In the genomic region with DNA sequence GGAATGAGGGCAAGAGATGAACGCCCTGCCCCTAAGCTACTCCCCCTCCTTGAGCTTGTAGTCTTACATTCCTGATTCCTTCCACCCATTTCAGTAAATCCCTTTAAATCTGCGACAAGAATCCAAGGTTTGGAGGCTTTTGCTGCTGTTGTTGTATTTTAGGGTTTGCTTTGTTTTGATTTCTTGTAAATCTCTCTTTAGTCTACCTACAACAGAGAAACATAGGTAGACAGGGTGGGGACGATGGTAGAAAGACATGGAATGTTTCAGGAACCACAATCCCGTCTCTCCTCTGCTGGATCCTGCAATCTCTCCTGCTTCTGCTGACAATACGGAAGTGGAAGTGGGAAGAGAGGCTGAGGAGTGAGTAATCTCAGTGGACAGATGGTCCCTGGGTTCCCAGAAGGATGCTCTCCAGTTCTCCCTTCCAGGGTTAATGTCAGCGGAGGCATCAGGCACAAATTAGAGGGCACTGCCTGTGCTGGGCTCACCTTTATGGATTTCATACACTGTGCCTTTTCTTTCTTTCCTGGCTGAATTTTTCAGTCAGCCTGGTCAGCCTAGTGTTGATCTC, we compare ENCODE assay signal across 8 mouse cellular contexts. TPM values are rescaled to one million over a fixed set of nuclear protein-coding genes. Genes with fewer than 3 reads are reported as not detected.
DNase-seq lines count a peak whose midpoint lies in the region; ATAC-seq and TF ChIP-seq lines count a peak whose summit lies in the region.

No protein-coding gene starts in this region.

- no peaks in the 10 kb centered on the region for H3K36me3 ChIP-seq in lung, embryonic 14.5 days (ENCODE audit: insufficient read depth)
- no peaks in the 10 kb centered on the region for H3K36me3 ChIP-seq in heart, embryonic 12.5 days

- H3K4me1 ChIP-seq in lung, embryonic 14.5 days (ENCODE audit: insufficient read depth) = 0 out of 2 replicates have a peak, but pooled peaks cover 6% of the 10 kb centered on the region
- peaks cover 7% of the 10 kb centered on the region; the same call in 1 of the 2 replicates for H3K4me1 ChIP-seq in heart, embryonic 12.5 days (replicated peaks)

- ATAC-seq in lung, embryonic 14.5 days (ENCODE audit: insufficient read depth) = no peak
- 0 out of 2 replicates have a peak, but pooled peaks have one; percentile 39 for ATAC-seq in heart, embryonic 12.5 days (ENCODE audit: insufficient number of reproducible peaks, low FRiP score)

- H3K9ac ChIP-seq in lung, embryonic 14.5 days = peak overlapping the region; percentile 68
- H3K9ac ChIP-seq in heart, embryonic 12.5 days = peak overlapping the region; percentile 49; the same call in 1 of the 2 replicates

- TF ChIP-seq CTCF in lung, embryonic 14.5 days (IDR thresholded peaks at IDR 0.05; ENCODE audit: low read depth) = no peak

- H3K27me3 ChIP-seq in lung, embryonic 14.5 days (ENCODE audit: insufficient read depth, low read length) = no peaks in the 10 kb centered on the region
- no peaks in the 10 kb centered on the region for H3K27me3 ChIP-seq in heart, embryonic 12.5 days (replicated peaks)

- WGBS in lung, embryonic 14.5 days = 21% methylated on average over 6 of the region's 6 CpGs
- 18% methylated on average over 6 of the region's 6 CpGs for WGBS in heart, embryonic 12.5 days

- no peaks in the 10 kb centered on the region for H3K9me3 ChIP-seq in lung, embryonic 14.5 days (ENCODE audit: low read depth, low read length)
- H3K9me3 ChIP-seq in heart, embryonic 12.5 days (replicated peaks) = no peaks in the 10 kb centered on the region

- peak; percentile 4 for DNase-seq in lung, embryonic 14.5 days
- no peak for DNase-seq in lung, postnatal 10 days
- peak; percentile 67 to 74 for DNase-seq in cerebellum, postnatal 25 days
- DNase-seq in left cerebral cortex, postnatal 14 days (ENCODE audit: low spot score in 2 of 2) = peak; percentile 25 to 26
- DNase-seq in neural tube, embryonic 10.5 days (ENCODE audit: extremely low spot score, low spot score) = peak; percentile 17
- no peak for DNase-seq in spleen, postnatal 10 days (ENCODE audit: low spot score in 2 of 2)
- no peak for DNase-seq in ovary, postnatal 14 days (ENCODE audit: low spot score)

- peak overlapping the region; percentile 64 for H3K4me2 ChIP-seq in lung, embryonic 14.5 days
- H3K4me2 ChIP-seq in heart, embryonic 12.5 days = peak overlapping the region; percentile 86

- intact Hi-C loops in left cerebral cortex, postnatal 14 days (cut with DNase I) = loop anchor here (5.0 kb wide), 1 partner anchor 85 kb away; no protein-coding TSS in a partner anchor

- peak overlapping the region; percentile 59 for H3K4me3 ChIP-seq in lung, embryonic 14.5 days (ENCODE audit: low read depth, low read length)
- H3K4me3 ChIP-seq in heart, embryonic 12.5 days = peak overlapping the region; percentile 56

- 0 out of 2 replicates have a peak overlapping the region, but pooled peaks have one; percentile 79 for H3K27ac ChIP-seq in lung, embryonic 14.5 days (ENCODE audit: low read depth)
- H3K27ac ChIP-seq in heart, embryonic 12.5 days (ENCODE audit: poor library complexity, severe bottlenecking) = no peak overlapping the region

RNA-seq across cellular contexts. Expression of a gene that starts 0.4 kb away (rescaled TPM):
- polyA plus RNA-seq in lung, embryonic 14.5 days (2014; fragmentation: Nextera tagmentation; extraction: Ambion mirVana) = 5.3 and 6.1 TPM in 2 replicates
- polyA plus RNA-seq in heart, embryonic 12.5 days (2016; fragmentation: Nextera tagmentation; extraction: Ambion mirVana) = 6.0 and 7.5 TPM in 2 replicates
- total RNA-seq in left cerebral cortex, postnatal 14 days (2021) = 1 to 10 TPM; 4.5 to 5.5 TPM

RNA-seq across cellular contexts. Expression of a gene that starts 1.2 kb away (rescaled TPM):
- polyA plus RNA-seq in lung, embryonic 14.5 days (2014; fragmentation: Nextera tagmentation; extraction: Ambion mirVana) = 36.5 and 40.0 TPM in 2 replicates
- polyA plus RNA-seq in heart, embryonic 12.5 days (2016; fragmentation: Nextera tagmentation; extraction: Ambion mirVana) = 9.6 and 9.9 TPM in 2 replicates
- total RNA-seq in left cerebral cortex, postnatal 14 days (2021) = 100 to 1,000 TPM; 151 to 156 TPM

Comparison
In these comparisons a context has a peak if more than half of its experiments do, and no peak if none do; other contexts are left out.
1. DNase-seq: peak in lung, embryonic 14.5 days (single experiment), cerebellum, postnatal 25 days (2 of 2), left cerebral cortex, postnatal 14 days (2 of 2) and neural tube, embryonic 10.5 days (single experiment); none in lung, postnatal 10 days (single experiment), spleen, postnatal 10 days (0 of 2) and ovary, postnatal 14 days (single experiment).